Mouse (Mus musculus): ENCODE measurements around the gene Phc2.

DNA sequence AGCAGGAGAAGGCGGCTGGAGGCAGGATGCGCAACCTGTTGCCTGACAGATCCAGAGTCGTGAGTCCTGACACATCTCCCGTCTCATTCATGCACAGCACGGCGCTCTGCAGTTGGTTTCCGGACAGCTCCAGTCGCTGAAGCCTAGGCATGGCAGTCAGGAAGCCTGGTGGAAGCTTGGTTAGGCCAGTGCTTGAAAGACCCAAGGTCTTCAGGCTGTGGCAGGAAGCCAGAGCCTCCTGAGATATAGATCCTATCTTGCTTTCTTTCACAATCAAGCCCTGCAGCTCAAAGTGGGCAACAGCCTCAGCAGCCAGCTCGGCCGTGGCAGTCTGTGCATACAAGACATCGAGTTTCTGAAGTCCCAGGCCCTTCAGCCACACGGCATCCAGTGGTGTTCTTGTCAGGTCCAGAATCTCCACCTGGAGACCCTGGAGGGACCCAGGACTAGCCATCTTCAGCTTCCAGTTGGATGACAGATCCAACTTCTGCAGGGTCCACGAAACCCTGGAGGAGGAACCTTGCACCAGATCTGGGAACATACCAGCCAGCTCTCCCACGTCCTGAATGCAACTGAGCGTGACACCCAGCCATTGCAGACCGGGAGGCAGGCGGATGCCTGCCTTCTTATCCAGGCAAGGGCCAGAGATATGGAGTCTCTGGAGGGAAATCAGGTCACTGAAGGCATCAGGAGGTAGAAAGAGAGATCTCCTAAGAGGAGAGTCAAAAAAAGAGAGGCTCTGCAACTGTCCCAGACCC lies 37.0 kb upstream of the Phc2 start:
- TF ChIP-seq CTCF (IDR thresholded peaks at IDR 0.05; ENCODE audit: extremely low read depth, insufficient read length, insufficient replicate concordance, low read depth, low read length) (no peak), POLR2A (IDR thresholded peaks at IDR 0.05; ENCODE audit: low read depth, low read length) (no peak)

Measured in small intestine, adult 2 months (tissue).